Mouse (Mus musculus) B cell, adult (primary cell): ENCODE results near the gene Tnfrsf13b. TPM values are rescaled to one million over a fixed set of nuclear protein-coding genes. Genes with fewer than 3 reads are reported as not detected.

Experiments used
- total RNA-seq: library from RNA; stranded (reverse); gene quantifications from 4 replicates; pipeline ENCODE4 v1.2.4, GENCODE M21; 2023; ENCODE audit not compliant: inconsistent age

Gene Tnfrsf13b
- total RNA-seq, result 162 to 190 TPM (median 177 TPM) in 4 replicates

GRCm38 (mm10) chr11:61126606-61127355 is at the start of gene Tnfrsf13b:
TSS of gene Tnfrsf13b (plus strand) at chr11:61126755.

GRCm38 (mm10) chr11:61174821-61175658 is 48.5 kb downstream of the Tnfrsf13b start, which contains the start of gene Usp22:
TSS of gene Usp22 (minus strand) at chr11:61175055.

Other genes with a start within 250 kb of the Tnfrsf13b start
- gene Tmem11, start 247.5 kb upstream of the Tnfrsf13b start, total RNA-seq, result 19.3 to 23.7 TPM (median 20.1 TPM) in 4 replicates
- 28.5 to 36.0 TPM (median 31.5 TPM) in 4 replicates for gene Natd1, start 212.0 kb upstream of the Tnfrsf13b start, total RNA-seq
- gene Map2k3, start 194.7 kb upstream of the Tnfrsf13b start, total RNA-seq, result 29.4 to 37.7 TPM (median 35.5 TPM) in 4 replicates
- gene Kcnj12, start 104.2 kb upstream of the Tnfrsf13b start, total RNA-seq, result not detected in 4 replicates
- 58.4 to 65.6 TPM (median 63.7 TPM) in 4 replicates for gene Usp22, start 48.3 kb downstream of the Tnfrsf13b start, total RNA-seq
- gene Aldh3a1, start 80.8 kb downstream of the Tnfrsf13b start, total RNA-seq, result not detected in 4 replicates
- gene Aldh3a2, start 140.7 kb downstream of the Tnfrsf13b start, total RNA-seq, result 44.6 to 50.7 TPM (median 48.5 TPM) in 4 replicates
- gene Slc47a2, start 216.1 kb downstream of the Tnfrsf13b start, total RNA-seq, result not detected in 4 replicates